ENCODE assay signal across 8 mouse cellular contexts in genomic region chr1:156640577-156640976, GRCm38 (mm10). TPM values are rescaled to one million over a fixed set of nuclear protein-coding genes. Genes with fewer than 3 reads are reported as not detected.
DNase-seq lines count a peak whose midpoint lies in the region; ATAC-seq and TF ChIP-seq lines count a peak whose summit lies in the region.

No protein-coding gene starts in this region.

- ATAC-seq in frontal cortex, adult (ENCODE audit: low TSS enrichment): peak; percentile 32; the same call in 1 of the 2 replicates
- ATAC-seq in limb, embryonic 14.5 days (ENCODE audit: low FRiP score, low read depth): no peak
- ATAC-seq in inflammation-experienced regulatory T-cells, adult 6 months: peak; percentile 63

- H3K9ac ChIP-seq in limb, embryonic 14.5 days (ENCODE audit: low read depth, low read length, severe bottlenecking): no peak overlapping the region
- H3K9ac ChIP-seq in ES-E14 (ENCODE audit: insufficient read depth, low read depth, low read length, poor library complexity, severe bottlenecking): no peak overlapping the region

- peaks cover 62% of the 10 kb centered on the region for H3K36me3 ChIP-seq in limb, embryonic 14.5 days (ENCODE audit: control insufficient read depth, insufficient read depth, low read length)
- peaks cover 73% of the 10 kb centered on the region for H3K36me3 ChIP-seq in limb, embryonic 10.5 days
- H3K36me3 ChIP-seq in ES-E14 (ENCODE audit: control insufficient read depth, insufficient read depth, low read length, poor library complexity, severe bottlenecking): peaks cover 37% of the 10 kb centered on the region

- no peak overlapping the region for H3K4me3 ChIP-seq in limb, embryonic 14.5 days (replicated peaks; ENCODE audit: low read length)
- H3K4me3 ChIP-seq in limb, embryonic 10.5 days: no peak overlapping the region
- H3K4me3 ChIP-seq in ES-E14 (ENCODE audit: insufficient read depth in 1 of 2, low read depth in 1 of 2, low read length in 2 of 2, poor library complexity in 1 of 2, severe bottlenecking in 1 of 2): no peak overlapping the region

- H3K4me1 ChIP-seq in limb, embryonic 14.5 days (ENCODE audit: control insufficient read depth, insufficient read depth, low read length): peaks cover 13% of the 10 kb centered on the region
- H3K4me1 ChIP-seq in limb, embryonic 10.5 days: peaks cover 35% of the 10 kb centered on the region
- peaks cover 0 to 8% of the 10 kb centered on the region in 2 experiments; a peak in 1 of 4 replicates for H3K4me1 ChIP-seq in ES-E14 (ENCODE audit: control insufficient read depth in 2 of 2, insufficient read depth in 2 of 2, low read length in 2 of 2, poor library complexity in 1 of 2)

- TF ChIP-seq POLR2A in limb, embryonic 14.5 days (IDR thresholded peaks at IDR 0.05; ENCODE audit: borderline replicate concordance, extremely low read depth, insufficient read depth, insufficient read length): no peak

- 73% methylated on average over 4 of the region's 4 CpGs for WGBS in limb, embryonic 14.5 days
- WGBS in limb, embryonic 10.5 days: 84% methylated on average over 4 of the region's 4 CpGs

- in situ Hi-C loops in ES-E14 (cut with MboI; ENCODE audit: low sequenced_read_pairs in 2 of 2, unreplicated experiment in 2 of 2): no loop called here

- H3K27me3 ChIP-seq in limb, embryonic 14.5 days (ENCODE audit: control insufficient read depth, insufficient read depth, low read length): no peaks in the 10 kb centered on the region
- no peaks in the 10 kb centered on the region for H3K27me3 ChIP-seq in limb, embryonic 10.5 days (ENCODE audit: low read depth, poor library complexity, severe bottlenecking)

- intact Hi-C loops in left cerebral cortex, postnatal 25 days (cut with DNase I): no loop called here

- H3K4me2 ChIP-seq in limb, embryonic 14.5 days (replicated peaks; ENCODE audit: low read depth, low read length, severe bottlenecking): no peak overlapping the region

- H3K9me3 ChIP-seq in limb, embryonic 14.5 days (ENCODE audit: control insufficient read depth, low read length): no peaks in the 10 kb centered on the region
- H3K9me3 ChIP-seq in limb, embryonic 10.5 days (replicated peaks): no peaks in the 10 kb centered on the region
- no peaks in the 10 kb centered on the region for H3K9me3 ChIP-seq in ES-E14 (ENCODE audit: control insufficient read depth, insufficient read depth, low read depth, low read length)

- no peak overlapping the region for H3K27ac ChIP-seq in limb, embryonic 14.5 days (replicated peaks; ENCODE audit: low read depth, low read length)
- no peak overlapping the region for H3K27ac ChIP-seq in limb, embryonic 10.5 days
- H3K27ac ChIP-seq in ES-E14 (ENCODE audit: insufficient read depth, low read depth, low read length, poor library complexity, severe bottlenecking): no peak overlapping the region

- no peak for DNase-seq in frontal cortex, postnatal 10 days (ENCODE audit: low spot score in 2 of 2)
- peak; percentile 28 for DNase-seq in limb, embryonic 14.5 days (ENCODE audit: low spot score)
- DNase-seq in limb, embryonic 10.5 days (ENCODE audit: low spot score): no peak
- DNase-seq in ES-E14 (ENCODE audit: low read depth, low spot score): no peak
- DNase-seq in right cerebral cortex, postnatal 10 days (ENCODE audit: low spot score in 2 of 2): no peak
- no peak for DNase-seq in left cerebral cortex, postnatal 25 days (ENCODE audit: low spot score in 2 of 2)

TF ChIP-seq in ES-E14, 5 proteins besides CTCF, POLR2A, EP300 and RAD21:
- TF ChIP-seq ZC3H11A (IDR thresholded peaks at IDR 0.05; ENCODE audit: borderline replicate concordance, low read depth, low read length): 0 out of 2 replicates have a peak, but pooled peaks have one; percentile 9
- TF ChIP-seq HCFC1 (IDR thresholded peaks at IDR 0.05; ENCODE audit: borderline replicate concordance, insufficient read depth, low read length): no peak

RNA-seq across cellular contexts. Expression of gene Tor3a, which starts 33.6 kb away (rescaled TPM):
- polyA plus RNA-seq in limb, embryonic 14.5 days (2012; rRNA removed): 7.6 and 7.7 TPM in 2 replicates
- 10.1 and 14.7 TPM in 2 replicates for polyA plus RNA-seq in limb, embryonic 14.5 days (2014; fragmentation: Nextera tagmentation; extraction: Ambion mirVana)
- 5.9 and 6.9 TPM in 2 replicates for polyA plus RNA-seq in limb, embryonic 10.5 days (2016; fragmentation: Nextera tagmentation; extraction: Ambion mirVana)
- 17.2 and 38.2 TPM in 2 replicates for total RNA-seq in ES-E14 (2012; rRNA removed)
- 10 to 100 TPM; 22.7 to 27.7 (median 24.2) TPM for polyA plus RNA-seq in inflammation-experienced regulatory T-cells, adult 6 months (2017; shearing (Covaris generic))
- total RNA-seq in left cerebral cortex, postnatal 25 days (2021): 1 to 10 TPM; 5.4 to 6.4 TPM
